In genomic region chr13:52866005-52866792, GRCm38 (mm10) we compare ENCODE assay signal across 9 mouse cellular contexts.
DNase-seq lines count a peak whose midpoint lies in the region; ATAC-seq lines count a peak whose summit lies in the region.
"Had no signal": no experiment of that assay in that cellular context is flagged by ENCODE, and none has a peak within 500 bp of the region (broad histone marks: within the 10 kb centered on the region; RNA-seq: fewer than 3 reads in every experiment).

No protein-coding gene starts in this region.

- H3K4me1 ChIP-seq in hindbrain, embryonic 14.5 days (replicated peaks; ENCODE audit: control insufficient read depth, insufficient read depth, low read length), result peaks cover 9% of the 10 kb centered on the region
- H3K4me1 ChIP-seq in midbrain, embryonic 15.5 days, result peaks cover 5% of the 10 kb centered on the region; the same call in 1 of the 2 replicates

- H3K27ac ChIP-seq in hindbrain, embryonic 14.5 days, result peak overlapping the region; percentile 59; the same call in 1 of the 2 replicates
- peak overlapping the region; percentile 49 for H3K27ac ChIP-seq in midbrain, embryonic 15.5 days
- H3K27ac ChIP-seq: liver, embryonic 14.5 days had no signal

- ATAC-seq in frontal cortex, adult (ENCODE audit: low TSS enrichment), result peak; percentile 69
- peak; percentile 56; the same call in 1 of the 2 replicates for ATAC-seq in hindbrain, embryonic 14.5 days (ENCODE audit: low FRiP score)
- peak; percentile 52; the same call in 1 of the 2 replicates for ATAC-seq in midbrain, embryonic 15.5 days (replicated peaks)

- H3K36me3 ChIP-seq in hindbrain, embryonic 14.5 days (replicated peaks; ENCODE audit: control insufficient read depth, insufficient read depth), result no peaks in the 10 kb centered on the region
- no peaks in the 10 kb centered on the region for H3K36me3 ChIP-seq in midbrain, embryonic 15.5 days (replicated peaks)

- 43% methylated on average over 15 of the region's 15 CpGs for WGBS in hindbrain, embryonic 14.5 days
- 59% methylated on average over 15 of the region's 15 CpGs for WGBS in midbrain, embryonic 15.5 days

- no peaks in the 10 kb centered on the region for H3K9me3 ChIP-seq in hindbrain, embryonic 14.5 days (ENCODE audit: control insufficient read depth, low read length)
- no peaks in the 10 kb centered on the region for H3K9me3 ChIP-seq in midbrain, embryonic 15.5 days

- H3K9ac ChIP-seq in hindbrain, embryonic 14.5 days, result 0 out of 2 replicates have a peak overlapping the region, but pooled peaks have one; percentile 10
- no peak overlapping the region for H3K9ac ChIP-seq in midbrain, embryonic 15.5 days
- H3K9ac ChIP-seq: liver, embryonic 14.5 days had no signal

- no peak overlapping the region for H3K4me3 ChIP-seq in hindbrain, embryonic 14.5 days (replicated peaks; ENCODE audit: low read length)
- no peak overlapping the region for H3K4me3 ChIP-seq in midbrain, embryonic 15.5 days

- no peak overlapping the region for H3K4me2 ChIP-seq in hindbrain, embryonic 14.5 days (replicated peaks)
- no peak overlapping the region for H3K4me2 ChIP-seq in midbrain, embryonic 15.5 days

- DNase-seq in frontal cortex, postnatal 14 days (ENCODE audit: low spot score in 2 of 2), result no peak
- DNase-seq in brain, adult 2 months (ENCODE audit: low read depth, low spot score), result peak; percentile 80
- DNase-seq in hindbrain, embryonic 14.5 days (ENCODE audit: low spot score), result peak; percentile 46
- no peak for DNase-seq in MN1 (ENCODE audit: low spot score)
- DNase-seq in thymus, adult 18-20 months, result no peak
- DNase-seq in kidney, adult 18-20 months, result no peak

- no peaks in the 10 kb centered on the region for H3K27me3 ChIP-seq in hindbrain, embryonic 14.5 days (ENCODE audit: control insufficient read depth, insufficient read depth, low read length)
- H3K27me3 ChIP-seq in midbrain, embryonic 15.5 days (replicated peaks), result no peaks in the 10 kb centered on the region

Comparison
In these comparisons a context has a peak if more than half of its experiments do, and no peak if none do; other contexts are left out.
1. DNase-seq: peak in brain, adult 2 months (single experiment) and hindbrain, embryonic 14.5 days (single experiment); none in frontal cortex, postnatal 14 days (0 of 2), MN1 (single experiment), thymus, adult 18-20 months (0 of 2) and kidney, adult 18-20 months (single experiment).
2. Peak in every context shown above with its lines, with median percentiles within 50 percentile points of each other: ATAC-seq.